Mouse (Mus musculus): ENCODE measurements around the gene Sorcs2. TPM values are rescaled to one million over a fixed set of nuclear protein-coding genes. Genes with fewer than 3 reads are reported as not detected.

Gene Sorcs2
- 1 to 10 TPM; 4.9 to 5.8 TPM for total RNA-seq (2023)

DNA sequence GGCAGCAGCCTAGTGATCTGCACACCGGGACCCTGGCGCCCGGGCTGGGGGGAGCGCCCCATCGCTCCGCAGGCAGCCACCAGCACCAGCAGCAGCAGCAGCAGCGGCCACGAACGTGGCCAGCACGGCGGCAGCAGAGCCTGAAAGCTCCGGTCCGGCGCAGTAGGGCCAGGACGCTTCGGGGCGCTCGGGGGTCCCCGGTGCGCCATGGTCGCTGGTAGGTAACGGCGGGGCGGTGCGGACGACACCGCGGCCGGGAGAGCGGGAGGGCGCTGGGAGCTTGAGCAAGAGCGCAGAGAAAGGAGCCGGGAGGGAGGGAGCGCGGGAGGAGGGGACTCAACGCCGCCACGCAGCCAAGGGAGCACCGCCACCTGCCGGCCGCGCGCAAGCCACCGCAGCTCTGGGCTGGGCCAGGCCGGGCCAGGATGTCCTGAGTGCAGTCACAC lies at the start of gene Sorcs2:
Gene Sorcs2 (minus strand): TSS at position 303 of the 446 bp plus-strand sequence.

DNA sequence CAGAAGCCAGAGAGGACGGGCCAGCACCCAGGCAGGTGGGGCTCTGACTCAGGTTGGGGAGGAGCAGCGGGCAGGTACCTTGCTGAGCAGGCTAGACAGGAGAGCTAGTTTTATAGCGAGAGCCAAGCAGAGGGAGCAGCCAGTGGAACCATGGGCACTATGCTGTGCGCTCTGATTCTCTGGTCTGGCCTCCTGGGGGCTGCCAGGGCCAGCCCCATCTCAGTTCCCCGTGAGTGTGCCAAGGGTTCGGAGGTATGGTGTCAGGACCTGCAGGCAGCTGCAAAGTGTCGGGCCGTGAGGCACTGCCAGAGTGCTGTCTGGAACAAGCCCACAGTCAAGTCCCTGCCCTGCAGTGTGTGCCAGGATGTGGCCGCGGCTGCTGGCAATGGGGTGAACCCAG lies 194.0 kb downstream of the Sorcs2 start, which contains the start of gene Psapl1:
Gene Psapl1 (plus strand): TSS at position 106 of the 400 bp plus-strand sequence.

Other genes with a start within 250 kb of the Sorcs2 start
- not detected for gene Psapl1, start 194.1 kb downstream of the Sorcs2 start, total RNA-seq (2023)
- 10 to 100 TPM; 29.4 to 29.8 TPM for gene Grpel1, start 66.9 kb upstream of the Sorcs2 start, total RNA-seq (2023)
- gene Tada2b, start 86.1 kb upstream of the Sorcs2 start, total RNA-seq (2023): 10 to 100 TPM; 22.4 to 28.4 TPM
- under 1 TPM; 0.20 to 0.27 TPM for gene Ccdc96, start 86.4 kb upstream of the Sorcs2 start, total RNA-seq (2023)
- 10 to 100 TPM; 67.7 to 73.2 TPM for gene Tbc1d14, start 195.1 kb upstream of the Sorcs2 start, total RNA-seq (2023)

All from T-cell, adult 66 days (primary cell).